Mouse (Mus musculus) liver, embryonic 15.5 days (tissue): ENCODE measurements at regions not wholly inside any gene's neighbourhood (a gene's known extent, or its start where the extent isn't known, plus 50 kb on each side); places are given as distances from the start of the nearest gene placed in this dataset.

Experiments used
- ATAC-seq: fragments of 200-750 bp; cut with Nextera tagmentation; 2 replicates; pipeline ENCODE4 v1.8.0; 2017; ENCODE audit warnings: moderate number of reproducible peaks, mild to moderate bottlenecking, moderate library complexity; ENCODE audit not compliant: insufficient read depth
- H3K27ac ChIP-seq: fragments of 300-500 bp; sonication (generic); replicated peaks from 2 replicates; pipeline ENCODE4 v1.5.1; 2015; ENCODE audit warnings: mild to moderate bottlenecking, inconsistent platforms
- H3K27me3 ChIP-seq: fragments of 300-500 bp; sonication (generic); 2 replicates; pipeline ENCODE4 v1.6.1; 2015; ENCODE audit warnings: mild to moderate bottlenecking, inconsistent platforms
- H3K36me3 ChIP-seq: fragments of 300-500 bp; sonication (generic); replicated peaks from 2 replicates; pipeline ENCODE4 v1.6.1; 2015; ENCODE audit warnings: moderate library complexity, mild to moderate bottlenecking, inconsistent platforms
- H3K4me1 ChIP-seq: fragments of 300-500 bp; sonication (generic); replicated peaks from 2 replicates; pipeline ENCODE4 v1.6.1; 2015; ENCODE audit warnings: inconsistent platforms
- H3K4me2 ChIP-seq: fragments of 300-500 bp; sonication (generic); 2 replicates; pipeline ENCODE4 v1.6.1; 2015; ENCODE audit warnings: moderate library complexity, mild to moderate bottlenecking, inconsistent platforms
- H3K4me3 ChIP-seq: fragments of 300-500 bp; sonication (generic); replicated peaks from 2 replicates; pipeline ENCODE4 v1.5.1; 2015; ENCODE audit warnings: mild to moderate bottlenecking, inconsistent platforms
- H3K9ac ChIP-seq: fragments of 300-500 bp; sonication (generic); 2 replicates; pipeline ENCODE4 v1.6.1; 2015; ENCODE audit warnings: moderate library complexity, mild to moderate bottlenecking, inconsistent platforms
- H3K9me3 ChIP-seq: fragments of 300-500 bp; sonication (generic); replicated peaks from 2 replicates; pipeline ENCODE4 v1.6.1; 2016; ENCODE audit warnings: inconsistent platforms
- WGBS: fragments of 180-500 bp; shearing (Covaris S2); methylation state at CpG from one replicate; pipeline ENCODE4 v1.1.7; 2015; ENCODE audit warnings: mixed read lengths; ENCODE audit not compliant: insufficient replicate concordance; 5-methylcytosine and 5-hydroxymethylcytosine counted together

DNA sequence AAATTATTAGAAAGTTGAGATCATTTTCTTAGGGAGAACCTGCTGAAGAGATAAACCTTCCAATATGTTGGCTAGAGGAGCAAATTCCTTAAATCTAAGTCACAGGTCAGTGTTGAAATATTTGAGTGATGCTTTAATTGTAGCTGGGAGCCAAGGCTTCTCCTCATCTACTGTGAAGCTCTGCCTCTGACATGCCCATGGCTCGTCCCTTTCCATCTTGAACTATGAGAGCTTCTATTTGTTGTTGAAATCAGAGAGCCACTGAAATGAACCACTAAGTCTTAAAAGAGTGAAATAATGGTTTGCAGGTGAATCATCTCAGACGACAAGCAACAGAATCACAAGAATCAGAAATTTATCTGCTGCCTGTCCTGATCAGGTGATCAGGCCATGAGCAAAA, 579.0 kb upstream of the Intu start:
- no peak overlapping the region for H3K27ac ChIP-seq
- no peak overlapping the region for H3K4me3 ChIP-seq
- no peaks in the 10 kb centered on the region for H3K36me3 ChIP-seq
- no peaks in the 10 kb centered on the region for H3K27me3 ChIP-seq
- no peak overlapping the region for H3K9ac ChIP-seq
- no peaks in the 10 kb centered on the region for H3K4me1 ChIP-seq
- no peak overlapping the region for H3K4me2 ChIP-seq
- ATAC-seq: no peak
- WGBS: 59% methylated on average over 2 of the region's 2 CpGs
- H3K9me3 ChIP-seq: no peaks in the 10 kb centered on the region

DNA sequence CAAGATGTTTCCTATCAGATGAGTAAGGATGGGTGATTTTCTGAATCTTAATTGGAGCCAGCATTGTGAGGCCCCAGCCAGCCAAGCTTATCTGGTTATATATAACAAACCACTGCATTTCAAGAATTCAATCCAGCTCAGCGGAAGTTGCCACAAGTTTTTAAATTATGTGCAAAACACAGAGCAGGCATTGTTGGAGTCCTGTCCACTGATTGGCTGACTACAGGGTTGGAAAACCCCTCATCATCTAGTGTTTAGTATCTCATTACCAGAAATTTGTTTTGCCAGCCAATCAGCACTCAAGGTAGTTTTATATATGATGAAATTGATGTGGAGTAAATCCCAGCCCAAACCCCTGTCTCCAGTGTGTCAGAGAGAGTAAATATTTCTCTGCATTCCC, 578.5 kb upstream of the Intu start:
- WGBS: 66% methylated on average over 1 of the region's 1 CpGs
- no peak overlapping the region for H3K4me3 ChIP-seq
- ATAC-seq: no peak
- no peaks in the 10 kb centered on the region for H3K9me3 ChIP-seq
- no peak overlapping the region for H3K27ac ChIP-seq
- no peak overlapping the region for H3K4me2 ChIP-seq
- H3K4me1 ChIP-seq: no peaks in the 10 kb centered on the region
- no peak overlapping the region for H3K9ac ChIP-seq
- H3K36me3 ChIP-seq: no peaks in the 10 kb centered on the region
- no peaks in the 10 kb centered on the region for H3K27me3 ChIP-seq

DNA sequence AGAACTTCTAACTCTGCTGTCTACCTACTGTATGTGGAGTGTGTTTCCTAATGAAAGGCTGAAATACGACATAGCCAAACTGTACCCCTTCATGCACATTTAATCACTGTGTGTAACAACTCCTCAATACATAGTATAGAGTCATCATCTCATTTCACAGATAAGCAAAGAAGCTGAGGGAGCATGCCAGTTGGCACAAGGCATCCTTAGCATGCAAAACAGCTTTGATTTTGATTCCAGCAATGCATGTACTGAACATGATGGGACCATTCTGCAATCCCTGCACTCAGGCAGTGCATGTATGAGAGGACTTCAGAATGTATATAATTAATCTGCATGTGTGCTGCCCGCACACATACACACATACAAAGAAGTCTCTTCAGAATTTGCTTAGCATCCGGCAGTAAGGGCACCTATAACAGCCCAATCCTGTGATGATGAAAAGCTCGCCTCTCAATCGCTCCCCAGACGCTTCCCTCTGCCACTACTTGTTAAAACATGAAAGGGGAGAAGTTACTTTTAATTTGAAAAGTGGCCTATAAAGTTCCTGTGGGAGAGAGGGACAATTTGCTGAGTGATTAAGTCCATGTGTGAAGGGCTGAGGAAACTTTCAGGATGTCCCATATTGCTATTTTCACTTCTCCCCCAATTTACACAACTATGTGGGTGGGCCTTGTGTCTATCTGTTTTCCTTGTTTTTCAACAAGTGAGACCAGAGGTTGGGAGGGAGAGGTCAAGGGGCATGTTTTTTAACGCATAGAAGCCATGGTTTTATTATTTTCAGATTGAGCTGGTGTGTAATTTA, 569.0 kb upstream of the Intu start:
- H3K27ac ChIP-seq: no peak overlapping the region
- H3K4me1 ChIP-seq: no peaks in the 10 kb centered on the region
- ATAC-seq: no peak
- 58% methylated on average over 7 of the region's 7 CpGs for WGBS
- no peaks in the 10 kb centered on the region for H3K27me3 ChIP-seq
- no peak overlapping the region for H3K4me2 ChIP-seq
- no peak overlapping the region for H3K4me3 ChIP-seq
- H3K9me3 ChIP-seq: no peaks in the 10 kb centered on the region
- H3K9ac ChIP-seq: no peak overlapping the region
- H3K36me3 ChIP-seq: no peaks in the 10 kb centered on the region

DNA sequence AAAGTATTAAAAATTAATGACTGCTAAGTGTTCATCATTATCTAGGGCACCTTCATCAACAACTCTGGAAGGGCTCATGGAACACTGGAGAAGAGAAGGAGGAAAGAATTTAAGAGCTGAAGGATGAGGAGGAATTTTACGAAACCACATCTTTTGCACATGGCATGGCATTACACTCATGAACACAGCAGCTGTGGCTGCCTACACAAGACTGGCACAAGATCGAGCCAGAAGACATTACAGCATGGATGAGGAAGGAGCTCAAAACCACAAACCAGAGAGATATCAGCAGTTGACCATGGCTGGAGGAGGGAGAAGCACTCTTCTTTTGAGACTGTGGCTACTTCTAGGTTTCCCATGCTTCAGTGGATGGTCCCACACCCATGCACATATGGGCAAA, 565.7 kb upstream of the Intu start:
- no peaks in the 10 kb centered on the region for H3K36me3 ChIP-seq
- ATAC-seq: no peak
- no peak overlapping the region for H3K27ac ChIP-seq
- H3K4me1 ChIP-seq: no peaks in the 10 kb centered on the region
- H3K9ac ChIP-seq: no peak overlapping the region
- no peak overlapping the region for H3K4me3 ChIP-seq
- no peaks in the 10 kb centered on the region for H3K9me3 ChIP-seq
- no peaks in the 10 kb centered on the region for H3K27me3 ChIP-seq
- 34% methylated on average over 2 of the region's 2 CpGs for WGBS
- no peak overlapping the region for H3K4me2 ChIP-seq

DNA sequence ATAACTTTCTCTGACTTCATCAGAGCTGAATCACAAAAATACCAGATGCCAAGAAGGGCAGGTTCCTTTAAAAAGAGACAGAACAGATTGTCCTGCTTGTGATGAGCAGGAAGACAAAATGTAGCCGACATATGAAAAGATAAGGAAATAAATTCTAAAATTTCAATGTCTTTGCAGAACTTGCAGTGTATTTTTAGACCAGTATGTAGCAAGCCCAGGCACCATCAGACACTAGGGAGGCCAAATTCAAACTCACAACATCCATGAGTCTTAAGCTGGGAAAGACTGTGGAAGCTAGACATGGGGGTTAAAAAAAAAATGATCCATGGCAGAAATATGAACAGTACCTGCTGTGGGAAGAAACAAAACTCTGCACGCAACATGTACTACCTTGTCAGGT, 564.7 kb upstream of the Intu start:
- Histone ChIP-seq H3K27me3 (no peaks in the 10 kb centered on the region), H3K4me1 (no peaks in the 10 kb centered on the region), H3K9me3 (no peaks in the 10 kb centered on the region), H3K27ac (no peak overlapping the region), H3K4me2 (no peak overlapping the region), H3K9ac (no peak overlapping the region), H3K4me3 (no peak overlapping the region), H3K36me3 (no peaks in the 10 kb centered on the region)
- ATAC-seq: no peak
- 71% methylated on average over 2 of the region's 2 CpGs for WGBS

DNA sequence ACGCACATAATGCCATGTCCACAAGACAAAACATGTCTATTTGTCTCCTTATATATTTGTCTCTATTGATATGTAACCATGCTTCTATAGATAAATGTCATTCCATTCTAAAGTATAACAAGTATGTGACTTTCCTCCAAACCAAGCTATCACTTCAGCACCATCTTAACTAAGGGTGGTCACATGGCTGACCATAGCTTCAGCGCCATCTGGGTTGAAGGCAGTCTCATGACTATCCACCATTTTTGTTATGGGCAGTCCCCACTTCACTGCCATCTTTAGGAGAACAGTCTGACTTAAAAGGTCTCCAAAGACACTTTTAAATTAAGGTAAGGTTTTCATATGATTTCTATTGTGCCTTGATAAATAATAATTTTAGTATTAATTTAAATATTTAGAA, 554.1 kb upstream of the Intu start:
- Histone ChIP-seq H3K27ac (no peak overlapping the region), H3K36me3 (no peaks in the 10 kb centered on the region), H3K4me1 (no peaks in the 10 kb centered on the region), H3K27me3 (no peaks in the 10 kb centered on the region), H3K4me2 (no peak overlapping the region), H3K9ac (no peak overlapping the region), H3K4me3 (no peak overlapping the region), H3K9me3 (no peaks in the 10 kb centered on the region)
- WGBS: 70% methylated on average over 2 of the region's 2 CpGs
- no peak for ATAC-seq

DNA sequence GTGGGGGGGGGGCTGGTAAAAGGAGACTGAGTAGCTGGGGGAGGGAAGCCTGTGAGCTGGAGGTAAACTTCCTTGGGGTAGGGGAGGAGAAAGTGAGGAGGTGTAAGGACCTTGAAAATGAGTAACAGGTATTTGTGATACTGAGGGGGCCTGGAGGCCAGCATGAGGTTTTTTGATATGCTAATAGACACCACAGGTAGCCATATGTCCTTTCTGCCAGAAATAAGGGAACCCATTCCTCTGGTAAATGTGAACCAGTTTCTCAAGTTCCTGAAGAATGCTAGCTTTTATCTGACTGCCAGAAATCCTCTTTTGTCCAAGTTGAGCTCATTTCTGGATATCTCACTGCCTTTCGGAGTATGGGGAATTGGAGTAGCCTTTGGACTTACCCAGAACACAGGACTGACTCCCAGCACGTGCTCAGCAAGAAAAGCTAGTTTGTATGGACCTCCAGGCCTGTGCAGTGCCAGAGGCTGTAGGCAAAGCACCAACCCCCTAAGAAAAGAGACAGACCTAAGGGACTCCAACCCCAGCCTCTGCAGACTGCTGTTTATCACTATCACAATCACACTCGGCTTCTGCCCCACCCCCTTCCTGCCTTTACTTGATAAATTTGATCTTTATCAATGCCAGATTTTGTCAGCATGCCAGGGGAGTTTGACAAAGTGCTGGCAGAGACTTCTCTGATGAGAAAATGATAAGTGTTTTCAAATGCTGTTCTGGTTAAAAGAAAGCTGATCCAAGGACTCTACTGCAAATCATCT, 552.0 kb upstream of the Intu start:
- Histone ChIP-seq H3K9ac (no peak overlapping the region), H3K9me3 (no peaks in the 10 kb centered on the region), H3K4me1 (no peaks in the 10 kb centered on the region), H3K27me3 (no peaks in the 10 kb centered on the region), H3K4me2 (no peak overlapping the region), H3K4me3 (no peak overlapping the region), H3K27ac (no peak overlapping the region), H3K36me3 (no peaks in the 10 kb centered on the region)
- no peak for ATAC-seq
- WGBS: 16% methylated on average over 3 of the region's 3 CpGs

DNA sequence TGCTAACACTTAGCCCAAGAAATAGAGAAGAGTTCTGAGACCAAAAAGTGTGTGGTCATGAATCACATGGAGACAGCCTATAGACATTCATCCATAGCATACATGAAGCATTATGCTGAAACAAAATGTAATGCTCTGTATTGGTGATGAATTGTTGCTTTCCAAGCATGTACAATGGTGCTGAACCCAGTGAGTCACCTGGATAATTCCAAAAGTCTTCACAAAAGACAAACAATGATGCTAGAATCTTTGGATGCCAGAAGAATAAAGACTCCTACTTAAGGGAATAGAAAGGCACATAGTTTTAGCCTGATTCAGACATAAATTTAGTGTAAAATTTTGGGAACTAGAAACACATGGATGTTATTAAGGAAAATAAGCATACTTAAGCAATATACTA, 548.4 kb upstream of the Intu start:
- no peak overlapping the region for H3K4me2 ChIP-seq
- H3K4me1 ChIP-seq: no peaks in the 10 kb centered on the region
- no peak overlapping the region for H3K27ac ChIP-seq
- H3K9me3 ChIP-seq: no peaks in the 10 kb centered on the region
- H3K27me3 ChIP-seq: no peaks in the 10 kb centered on the region
- H3K9ac ChIP-seq: no peak overlapping the region
- no peak for ATAC-seq
- no peaks in the 10 kb centered on the region for H3K36me3 ChIP-seq
- no peak overlapping the region for H3K4me3 ChIP-seq

DNA sequence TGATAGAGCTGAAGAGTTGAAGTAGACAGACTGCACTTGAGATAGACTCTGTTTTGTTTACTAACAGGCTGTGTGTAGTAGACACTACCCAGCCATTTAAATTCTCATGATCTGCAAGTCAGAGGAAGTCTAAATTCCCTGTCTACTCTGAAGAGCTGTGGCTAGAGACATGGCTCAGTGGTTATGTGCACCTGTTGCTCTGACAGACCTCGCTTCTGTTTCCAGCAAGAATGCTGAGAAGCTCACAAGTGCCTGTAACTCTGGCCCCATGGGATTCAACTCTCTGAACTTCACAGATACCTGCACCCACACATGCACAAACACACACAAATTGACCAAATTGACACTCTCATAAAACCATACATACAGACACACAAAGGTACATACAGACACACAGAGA, 543.4 kb upstream of the Intu start:
- no peaks in the 10 kb centered on the region for H3K4me1 ChIP-seq

DNA sequence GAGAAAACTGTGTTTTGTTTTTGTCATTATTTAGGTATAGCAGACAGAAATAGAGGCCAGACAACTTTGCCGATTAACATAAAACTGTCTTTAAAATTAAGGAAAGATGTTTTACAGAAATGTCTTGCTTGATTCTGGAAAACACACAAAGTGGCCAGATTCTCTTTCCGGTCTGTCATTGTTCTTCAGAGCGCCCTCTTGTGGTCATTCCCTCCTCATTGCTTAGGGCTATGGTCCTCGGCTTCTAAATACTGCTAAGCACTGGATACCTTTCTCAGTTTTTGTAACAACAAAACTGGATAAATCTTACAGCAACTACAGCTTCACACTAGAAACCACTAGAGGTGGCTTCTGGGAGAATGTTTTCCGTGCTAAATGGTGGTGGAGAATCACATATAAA, 532.5 kb upstream of the Intu start:
- no peaks in the 10 kb centered on the region for H3K36me3 ChIP-seq
- H3K27me3 ChIP-seq: no peaks in the 10 kb centered on the region
- WGBS: 38% methylated on average over 5 of the region's 5 CpGs
- H3K4me2 ChIP-seq: no peak overlapping the region
- no peak overlapping the region for H3K9ac ChIP-seq
- no peak overlapping the region for H3K4me3 ChIP-seq
- H3K9me3 ChIP-seq: no peaks in the 10 kb centered on the region
- H3K4me1 ChIP-seq: no peaks in the 10 kb centered on the region
- ATAC-seq: no peak
- no peak overlapping the region for H3K27ac ChIP-seq

More for the DNA sequence above, 543.4 kb upstream of the Intu start:
- no peaks in the 10 kb centered on the region for H3K36me3 ChIP-seq
- WGBS: 44% methylated on average over 1 of the region's 1 CpGs
- no peak for ATAC-seq
- H3K4me3 ChIP-seq: no peak overlapping the region
- H3K9me3 ChIP-seq: no peaks in the 10 kb centered on the region
- no peak overlapping the region for H3K4me2 ChIP-seq
- no peaks in the 10 kb centered on the region for H3K27me3 ChIP-seq
- H3K27ac ChIP-seq: no peak overlapping the region
- no peak overlapping the region for H3K9ac ChIP-seq

DNA sequence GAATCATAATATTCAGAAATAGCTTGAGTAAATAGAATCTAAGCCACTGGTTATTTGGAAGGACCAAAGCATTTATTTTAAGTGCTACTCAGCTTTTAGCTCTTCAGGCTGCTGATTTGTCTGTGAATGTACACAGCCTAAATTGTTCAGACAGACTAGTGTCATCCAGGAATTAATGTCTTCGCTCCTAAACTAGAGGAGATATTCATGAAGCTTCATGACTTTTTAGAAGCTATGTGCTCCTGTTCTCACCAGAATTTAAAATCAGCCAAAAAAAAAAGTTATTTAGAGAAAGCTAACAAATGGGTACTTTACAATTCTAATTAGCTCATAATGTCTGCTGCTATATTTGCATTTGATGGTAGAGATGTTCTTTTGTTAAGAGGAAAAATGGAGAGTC, 531.2 kb upstream of the Intu start:
- WGBS: 62% methylated on average over 1 of the region's 1 CpGs
- no peak overlapping the region for H3K4me2 ChIP-seq
- H3K4me1 ChIP-seq: no peaks in the 10 kb centered on the region
- no peak overlapping the region for H3K9ac ChIP-seq
- H3K27ac ChIP-seq: no peak overlapping the region
- H3K36me3 ChIP-seq: no peaks in the 10 kb centered on the region
- H3K4me3 ChIP-seq: no peak overlapping the region
- no peak for ATAC-seq
- no peaks in the 10 kb centered on the region for H3K27me3 ChIP-seq
- no peaks in the 10 kb centered on the region for H3K9me3 ChIP-seq

DNA sequence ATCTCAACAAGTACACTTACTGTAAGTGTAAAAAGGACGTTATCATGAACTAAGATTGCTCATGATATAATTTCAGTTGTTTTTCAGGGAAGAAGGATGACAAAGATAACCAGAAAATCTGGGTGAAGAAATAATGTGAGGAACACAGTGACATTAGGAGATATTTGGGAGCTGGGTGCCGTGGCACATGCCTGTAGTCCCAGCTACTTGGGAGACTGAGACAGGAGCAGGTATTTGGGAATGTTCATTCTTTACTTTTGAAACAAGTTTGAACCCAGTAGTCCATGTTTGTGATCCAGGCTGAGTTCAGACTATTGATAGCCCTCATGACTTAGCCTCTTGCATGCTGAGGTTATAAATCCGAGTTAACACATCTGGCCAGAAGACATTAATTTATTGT, 528.2 kb upstream of the Intu start:
- Histone ChIP-seq H3K4me3 (no peak overlapping the region), H3K9me3 (no peaks in the 10 kb centered on the region), H3K4me1 (no peaks in the 10 kb centered on the region), H3K36me3 (no peaks in the 10 kb centered on the region), H3K27ac (no peak overlapping the region), H3K4me2 (no peak overlapping the region), H3K27me3 (no peaks in the 10 kb centered on the region), H3K9ac (no peak overlapping the region)
- ATAC-seq: no peak
- WGBS: 43% methylated on average over 3 of the region's 3 CpGs
